In the genomic region with DNA sequence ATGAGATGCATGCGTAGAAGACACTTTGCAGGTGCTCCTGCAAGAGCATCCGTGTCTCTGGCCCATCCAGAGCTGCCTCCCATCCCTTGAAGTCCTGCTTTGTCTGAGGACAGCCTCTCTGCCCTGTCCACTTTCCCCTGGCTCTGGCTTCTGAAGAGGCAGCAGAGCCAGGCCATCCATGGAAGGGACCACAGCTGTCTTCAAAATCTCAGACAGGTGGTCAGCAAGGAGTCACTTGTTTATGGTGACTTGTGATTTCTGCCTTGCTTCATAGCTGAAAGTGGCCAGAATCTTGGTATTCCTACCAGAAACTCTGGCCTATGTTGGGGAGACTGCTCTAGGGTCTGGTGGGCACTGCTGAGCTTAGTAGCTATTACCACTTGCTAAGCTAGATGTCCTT, we compare ENCODE assay signal across 27 mouse cellular contexts.
DNase-seq lines count a peak whose midpoint lies in the region; ATAC-seq and TF ChIP-seq lines count a peak whose summit lies in the region.
"Had no signal": no experiment of that assay in that cellular context is flagged by ENCODE, and none has a peak within 500 bp of the region (broad histone marks: within the 10 kb centered on the region; RNA-seq: fewer than 3 reads in every experiment).

No protein-coding gene starts in this region.

- peaks cover 78% of the 10 kb centered on the region for H3K4me1 ChIP-seq in hindbrain, embryonic 10.5 days (replicated peaks)
- H3K4me1 ChIP-seq in hindbrain, postnatal 0 days (ENCODE audit: insufficient read depth, low read length) = peaks cover 12% of the 10 kb centered on the region; the same call in 1 of the 2 replicates
- H3K4me1 ChIP-seq in forebrain, embryonic 11.5 days (replicated peaks; ENCODE audit: control insufficient read depth, insufficient read depth, low read length) = no peaks in the 10 kb centered on the region
- peaks cover 30% of the 10 kb centered on the region for H3K4me1 ChIP-seq in forebrain, embryonic 15.5 days

- no peak overlapping the region for H3K4me3 ChIP-seq in hindbrain, embryonic 10.5 days
- no peak overlapping the region for H3K4me3 ChIP-seq in hindbrain, postnatal 0 days (ENCODE audit: low read length)
- no peak overlapping the region for H3K4me3 ChIP-seq in forebrain, embryonic 11.5 days (ENCODE audit: low read depth, low read length)
- no peak overlapping the region for H3K4me3 ChIP-seq in forebrain, embryonic 15.5 days
- H3K4me3 ChIP-seq in macrophage (ENCODE audit: inconsistent target) = no peak overlapping the region
- H3K4me3 ChIP-seq: erythroblast, embryonic 14.5 days; limb, embryonic 13.5 days; lung, embryonic 15.5 days; midbrain, embryonic 12.5 days had no signal

- H3K9ac ChIP-seq in hindbrain, postnatal 0 days (replicated peaks; ENCODE audit: low read length) = no peak overlapping the region
- H3K9ac ChIP-seq in forebrain, embryonic 11.5 days (ENCODE audit: low read length) = no peak overlapping the region
- no peak overlapping the region for H3K9ac ChIP-seq in forebrain, embryonic 15.5 days (replicated peaks)
- H3K9ac ChIP-seq: hindbrain, embryonic 14.5 days; limb, embryonic 13.5 days; lung, embryonic 15.5 days; midbrain, embryonic 12.5 days had no signal

- no peaks in the 10 kb centered on the region for H3K9me3 ChIP-seq in hindbrain, embryonic 10.5 days
- no peaks in the 10 kb centered on the region for H3K9me3 ChIP-seq in hindbrain, postnatal 0 days (ENCODE audit: low read length)
- H3K9me3 ChIP-seq in forebrain, embryonic 11.5 days (ENCODE audit: control insufficient read depth, low read length) = no peaks in the 10 kb centered on the region
- H3K9me3 ChIP-seq in forebrain, embryonic 15.5 days = no peaks in the 10 kb centered on the region
- H3K9me3 ChIP-seq: limb, embryonic 13.5 days; lung, embryonic 15.5 days; midbrain, embryonic 12.5 days had no signal

- H3K36me3 ChIP-seq in hindbrain, embryonic 10.5 days = peaks cover 12% of the 10 kb centered on the region; the same call in 1 of the 2 replicates
- H3K36me3 ChIP-seq in hindbrain, postnatal 0 days (ENCODE audit: insufficient read depth, low read length) = peaks cover 6% of the 10 kb centered on the region; the same call in 1 of the 2 replicates
- H3K36me3 ChIP-seq in forebrain, embryonic 11.5 days (ENCODE audit: control insufficient read depth, insufficient read depth, low read length) = no peaks in the 10 kb centered on the region
- H3K36me3 ChIP-seq in forebrain, embryonic 15.5 days = no peaks in the 10 kb centered on the region
- H3K36me3 ChIP-seq in macrophage (ENCODE audit: inconsistent target) = peaks cover 21% of the 10 kb centered on the region; the same call in 1 of the 2 replicates
- H3K36me3 ChIP-seq: lung, embryonic 15.5 days; midbrain, embryonic 12.5 days had no signal

- no peak for ATAC-seq in hindbrain, postnatal 0 days
- no peak for ATAC-seq in forebrain, embryonic 11.5 days (replicated peaks; ENCODE audit: low FRiP score)
- ATAC-seq in forebrain, embryonic 15.5 days (replicated peaks) = no peak
- ATAC-seq: CD4-positive, CD25-positive, alpha-beta regulatory T cell, adult 4 months; inflammation-experienced regulatory T-cells, adult 6 months had no signal

- WGBS in hindbrain, embryonic 10.5 days = 82% methylated on average over 2 of the region's 2 CpGs
- 82% methylated on average over 2 of the region's 2 CpGs for WGBS in hindbrain, postnatal 0 days
- 91% methylated on average over 2 of the region's 2 CpGs for WGBS in forebrain, embryonic 11.5 days
- WGBS in forebrain, embryonic 15.5 days = 85% methylated on average over 2 of the region's 2 CpGs
- 94% methylated on average over 2 of the region's 2 CpGs for WGBS in macrophage (ENCODE audit: missing documents)

- H3K27me3 ChIP-seq in hindbrain, embryonic 10.5 days (ENCODE audit: insufficient read depth, poor library complexity, severe bottlenecking) = 0 out of 2 replicates have a peak, but pooled peaks cover 4% of the 10 kb centered on the region
- no peaks in the 10 kb centered on the region for H3K27me3 ChIP-seq in hindbrain, postnatal 0 days (ENCODE audit: insufficient read depth, low read length)
- no peaks in the 10 kb centered on the region for H3K27me3 ChIP-seq in forebrain, embryonic 11.5 days (ENCODE audit: control insufficient read depth, insufficient read depth, low read length)
- H3K27me3 ChIP-seq in forebrain, embryonic 15.5 days = no peaks in the 10 kb centered on the region
- H3K27me3 ChIP-seq: limb, embryonic 13.5 days; lung, embryonic 15.5 days; midbrain, embryonic 12.5 days had no signal

- H3K79me2 ChIP-seq in macrophage (ENCODE audit: inconsistent target) = no peaks in the 10 kb centered on the region

- peak overlapping the region; percentile 56; the same call in 1 of the 2 replicates for H3K27ac ChIP-seq in hindbrain, embryonic 10.5 days
- no peak overlapping the region for H3K27ac ChIP-seq in hindbrain, postnatal 0 days
- H3K27ac ChIP-seq in forebrain, embryonic 11.5 days (ENCODE audit: low read depth, low read length) = no peak overlapping the region
- H3K27ac ChIP-seq in forebrain, embryonic 15.5 days (replicated peaks) = peak overlapping the region; percentile 77; the same call in 1 of the 2 replicates
- peak overlapping the region; percentile 37; the same call in 1 of the 2 replicates for H3K27ac ChIP-seq in macrophage
- H3K27ac ChIP-seq: hindbrain, embryonic 14.5 days; limb, embryonic 13.5 days; lung, embryonic 15.5 days had no signal

- no peak for TF ChIP-seq CTCF in hindbrain, postnatal 0 days (IDR thresholded peaks at IDR 0.05; ENCODE audit: low read depth)

- intact Hi-C loops in left cerebral cortex, postnatal 4 days (cut with DNase I) = no loop called here

- peak; percentile 2 for DNase-seq in hindbrain, embryonic 10.5 days (ENCODE audit: low spot score)
- no peak for DNase-seq in hindbrain, postnatal 0 days (ENCODE audit: low spot score)
- DNase-seq in forebrain, embryonic 11.5 days (ENCODE audit: low spot score) = peak; percentile 34
- no peak for DNase-seq in thymus, postnatal 0 days (ENCODE audit: low spot score)
- no peak for DNase-seq in left cerebral cortex, postnatal 4 days
- DNase-seq: adrenal gland, postnatal 25 days; cerebellum, adult 11-12 months; cerebellum, postnatal 10 days; gastrocnemius, postnatal 25 days; heart, adult 18-20 months; heart, postnatal 4 days; kidney, adult 2 months; kidney, postnatal 36 days; layer of hippocampus, postnatal 36 days; spleen, adult 18-20 months; thymus, postnatal 25 days had no signal

- no peak overlapping the region for H3K4me2 ChIP-seq in hindbrain, postnatal 0 days (ENCODE audit: low read depth, low read length)
- H3K4me2 ChIP-seq in forebrain, embryonic 11.5 days (ENCODE audit: low read depth, low read length, severe bottlenecking) = no peak overlapping the region
- no peak overlapping the region for H3K4me2 ChIP-seq in forebrain, embryonic 15.5 days (replicated peaks)
- H3K4me2 ChIP-seq: heart, embryonic 11.5 days; hindbrain, embryonic 14.5 days; limb, embryonic 13.5 days; liver, embryonic 11.5 days; lung, embryonic 15.5 days; midbrain, embryonic 12.5 days had no signal

Comparison
In these comparisons a context has a peak if more than half of its experiments do, and no peak if none do; other contexts are left out.
1. DNase-seq: peak in hindbrain, embryonic 10.5 days (single experiment) and forebrain, embryonic 11.5 days (single experiment); none in hindbrain, postnatal 0 days (single experiment), thymus, postnatal 0 days (single experiment) and left cerebral cortex, postnatal 4 days (single experiment).
2. H3K27ac ChIP-seq: peak in hindbrain, embryonic 10.5 days (single experiment), forebrain, embryonic 15.5 days (single experiment) and macrophage (single experiment); none in hindbrain, postnatal 0 days (single experiment) and forebrain, embryonic 11.5 days (single experiment).